Mouse (Mus musculus) cerebellum, adult 8-10 months (tissue): ENCODE data around the gene Defb28.

Experiments
- DNase-seq: peaks from one replicate; pipeline ENCODE4 v3.0.0; 2022

Defb28 gene

GRCm38 (mm10) chr2:152569881-152570280, 51.8 kb downstream of the Defb28 start:
- DNase-seq = no peak

GRCm38 (mm10) chr2:152570313-152570712, 52.3 kb downstream of the Defb28 start:
- DNase-seq = no peak
